Mouse (Mus musculus) spleen, postnatal 14 days (tissue): ENCODE measurements around the gene Dnph1.

ENCODE experiments used
- DNase-seq, 2 experiments: peaks; one replicate each; pipeline ENCODE4 v3.0.0; 2021 to 2022; ENCODE audit warnings: low spot score in 2 of 2

Dnph1 gene

GRCm38 (mm10) chr17:46502775-46503174, 6.3 kb downstream of the Dnph1 start:
- DNase-seq = no peak

- DNase-seq = no peak
Measured at GRCm38 (mm10) chr17:46503847-46504638, 7.5 kb downstream of the Dnph1 start.

GRCm38 (mm10) chr17:46505617-46506016, 9.1 kb downstream of the Dnph1 start:
- DNase-seq = no peak

- no peak for DNase-seq
Measured at GRCm38 (mm10) chr17:46511059-46511710, 14.7 kb downstream of the Dnph1 start.

GRCm38 (mm10) chr17:46513329-46513728, 16.8 kb downstream of the Dnph1 start:
- DNase-seq = no peak

GRCm38 (mm10) chr17:46519971-46520370, 23.5 kb downstream of the Dnph1 start:
- no peak for DNase-seq

- DNase-seq = no peak
Measured at GRCm38 (mm10) chr17:46520385-46520979, 24.0 kb downstream of the Dnph1 start.

- no peak for DNase-seq
Measured at GRCm38 (mm10) chr17:46521174-46521573, 24.7 kb downstream of the Dnph1 start.

GRCm38 (mm10) chr17:46521963-46522668, 25.6 kb downstream of the Dnph1 start:
- no peak for DNase-seq

- no peak for DNase-seq
Measured at GRCm38 (mm10) chr17:46525065-46525464, 28.6 kb downstream of the Dnph1 start.

- peak; percentile 49 to 63 for DNase-seq
Measured at GRCm38 (mm10) chr17:46525579-46526307, 29.2 kb downstream of the Dnph1 start.

- DNase-seq = no peak
Measured at GRCm38 (mm10) chr17:46543661-46544060, 47.1 kb downstream of the Dnph1 start.

GRCm38 (mm10) chr17:46545813-46546564, 49.5 kb downstream of the Dnph1 start, which contains the start of gene Cul9:
Gene Cul9 (minus strand): TSS chr17:46546388.
- peak in 1 of 2 experiments; percentile 32 for DNase-seq

GRCm38 (mm10) chr17:46546591-46546990, 50.1 kb downstream of the Dnph1 start:
- no peak for DNase-seq

- DNase-seq = no peak
Measured at GRCm38 (mm10) chr17:46546995-46547394, 50.5 kb downstream of the Dnph1 start.

- DNase-seq = no peak
Measured at GRCm38 (mm10) chr17:46547923-46548322, 51.4 kb downstream of the Dnph1 start.

- no peak for DNase-seq
Measured at GRCm38 (mm10) chr17:46548741-46549140, 52.2 kb downstream of the Dnph1 start.

- peak in 1 of 2 experiments; percentile 43 for DNase-seq
Measured at GRCm38 (mm10) chr17:46549193-46549592, 52.7 kb downstream of the Dnph1 start.
